Mouse (Mus musculus): ENCODE measurements around the gene Prpf8.

Prpf8 gene

GRCm38 (mm10) chr11:75508162-75508561 is 21.5 kb downstream of the Prpf8 start:
- no peak for DNase-seq (ENCODE audit: low spot score in 2 of 2)

GRCm38 (mm10) chr11:75508904-75509303 is 22.3 kb downstream of the Prpf8 start:
- no peak for DNase-seq (ENCODE audit: low spot score in 2 of 2)

- DNase-seq (ENCODE audit: low spot score in 2 of 2): peak in 1 of 2 experiments; percentile 37
These were observed 23.4 kb downstream of the Prpf8 start, which contains the start of gene Rilp for GRCm38 (mm10) chr11:75509741-75510626. Rilp (plus strand) TSS chr11:75510094.

GRCm38 (mm10) chr11:75510627-75510993 is 24.0 kb downstream of the Prpf8 start:
- peak; percentile 87 to 90 for DNase-seq (ENCODE audit: low spot score in 2 of 2)

GRCm38 (mm10) chr11:75511213-75511612 is 24.6 kb downstream of the Prpf8 start:
- DNase-seq (ENCODE audit: low spot score in 2 of 2): no peak

GRCm38 (mm10) chr11:75512301-75513018 is 25.8 kb downstream of the Prpf8 start:
- DNase-seq (ENCODE audit: low spot score in 2 of 2): no peak

- no peak for DNase-seq (ENCODE audit: low spot score in 2 of 2)
These were observed 26.7 kb downstream of the Prpf8 start, which contains the start of gene Scarf1 for GRCm38 (mm10) chr11:75513336-75513735. Scarf1 (plus strand) TSS chr11:75513540.

GRCm38 (mm10) chr11:75515186-75515585 is 28.6 kb downstream of the Prpf8 start:
- no peak for DNase-seq (ENCODE audit: low spot score in 2 of 2)

- no peak for DNase-seq (ENCODE audit: low spot score in 2 of 2)
These were observed 33.4 kb downstream of the Prpf8 start for GRCm38 (mm10) chr11:75519834-75520633.

- DNase-seq (ENCODE audit: low spot score in 2 of 2): no peak
These were observed 35.0 kb downstream of the Prpf8 start for GRCm38 (mm10) chr11:75521609-75522008.

GRCm38 (mm10) chr11:75522793-75523192 is 36.2 kb downstream of the Prpf8 start:
- no peak for DNase-seq (ENCODE audit: low spot score in 2 of 2)

GRCm38 (mm10) chr11:75525531-75526125 is 39.0 kb downstream of the Prpf8 start:
- DNase-seq (ENCODE audit: low spot score in 2 of 2): no peak

- DNase-seq (ENCODE audit: low spot score in 2 of 2): no peak
These were observed 40.3 kb downstream of the Prpf8 start for GRCm38 (mm10) chr11:75526943-75527342.

- DNase-seq (ENCODE audit: low spot score in 2 of 2): no peak
These were observed 43.2 kb downstream of the Prpf8 start for GRCm38 (mm10) chr11:75529771-75530170.

- DNase-seq (ENCODE audit: low spot score in 2 of 2): peak; percentile 89 to 99
These were observed 43.7 kb downstream of the Prpf8 start for GRCm38 (mm10) chr11:75530325-75530724.

GRCm38 (mm10) chr11:75530845-75531373 is 44.3 kb downstream of the Prpf8 start:
- DNase-seq (ENCODE audit: low spot score in 2 of 2): no peak

GRCm38 (mm10) chr11:75531469-75532242 is 45.0 kb downstream of the Prpf8 start, which contains the start of gene Slc43a2:
Slc43a2 (plus strand) TSS chr11:75531694.
- peak; percentile 88 to 90 for DNase-seq (ENCODE audit: low spot score in 2 of 2)

GRCm38 (mm10) chr11:75532340-75533277 is 46.0 kb downstream of the Prpf8 start:
- no peak for DNase-seq (ENCODE audit: low spot score in 2 of 2)
